Mouse (Mus musculus) stomach, embryonic 14.5 days (tissue): ENCODE measurements at regions not wholly inside any gene's neighbourhood (a gene's known extent, or its start where the extent isn't known, plus 50 kb on each side); places are given as distances from the start of the nearest gene placed in this dataset.

Source experiments
- ATAC-seq: fragments of 200-750 bp; cut with Nextera tagmentation; 2 replicates; pipeline ENCODE4 v1.8.0; 2017; ENCODE audit warnings: low read depth, moderate TSS enrichment; ENCODE audit not compliant: insufficient number of reproducible peaks, insufficient read depth, low FRiP score
- H3K27ac ChIP-seq: fragments of 300-500 bp; sonication (generic); 2 replicates; pipeline ENCODE4 v1.5.1; 2014; ENCODE audit warnings: mild to moderate bottlenecking, low read length, moderate library complexity, mixed read lengths
- H3K27me3 ChIP-seq: fragments of 300-500 bp; sonication (generic); 2 replicates; pipeline ENCODE4 v1.6.1; 2014; ENCODE audit warnings: low read length, control low read depth, mixed read lengths; ENCODE audit not compliant: control insufficient read depth, insufficient read depth
- H3K36me3 ChIP-seq: fragments of 300-500 bp; sonication (generic); 2 replicates; pipeline ENCODE4 v1.6.1; 2014; ENCODE audit warnings: mild to moderate bottlenecking, control low read depth, low read length, moderate library complexity, mixed read lengths; ENCODE audit not compliant: control insufficient read depth, insufficient read depth
- H3K4me1 ChIP-seq: fragments of 300-500 bp; sonication (generic); 2 replicates; pipeline ENCODE4 v1.6.1; 2014; ENCODE audit warnings: low read length, control low read depth, mixed read lengths; ENCODE audit not compliant: control insufficient read depth, insufficient read depth
- H3K4me2 ChIP-seq: fragments of 300-500 bp; sonication (generic); replicated peaks from 2 replicates; pipeline ENCODE4 v1.6.1; 2014; ENCODE audit warnings: low read depth, low read length, control low read depth
- H3K4me3 ChIP-seq: fragments of 300-500 bp; sonication (generic); 2 replicates; pipeline ENCODE4 v1.5.1; 2014; ENCODE audit warnings: low read depth, low read length, control low read depth
- H3K9ac ChIP-seq: fragments of 300-500 bp; sonication (generic); replicated peaks from 2 replicates; pipeline ENCODE4 v1.6.1; 2014; ENCODE audit warnings: low read depth, mild to moderate bottlenecking, control low read depth, low read length, moderate library complexity, mixed read lengths
- H3K9me3 ChIP-seq: fragments of 300-500 bp; sonication (generic); 2 replicates; pipeline ENCODE4 v1.6.1; 2016; ENCODE audit warnings: low read depth, low read length, control low read depth; ENCODE audit not compliant: control insufficient read depth
- WGBS: fragments of 180-500 bp; shearing (Covaris S2); extraction: QIAGEN DNeasy Blood & Tissue Kit; methylation state at CpG from one replicate; pipeline ENCODE4 v1.1.7; 2014; 5-methylcytosine and 5-hydroxymethylcytosine counted together

GRCm38 (mm10) chr13:91274131-91274530 lies 50.4 kb upstream of the Atg10 start:
- 83% methylated on average over 1 of the region's 1 CpGs for WGBS
- no peak overlapping the region for H3K27ac ChIP-seq
- H3K9ac ChIP-seq: no peak overlapping the region

GRCm38 (mm10) chr13:91274615-91275014 lies 50.8 kb upstream of the Atg10 start:
- no peak for ATAC-seq
- 65% methylated on average over 6 of the region's 6 CpGs for WGBS
- no peak overlapping the region for H3K9ac ChIP-seq
- H3K27ac ChIP-seq: no peak overlapping the region
- no peaks in the 10 kb centered on the region for H3K9me3 ChIP-seq
- H3K36me3 ChIP-seq: no peaks in the 10 kb centered on the region
- H3K27me3 ChIP-seq: no peaks in the 10 kb centered on the region
- H3K4me1 ChIP-seq: no peaks in the 10 kb centered on the region
- no peak overlapping the region for H3K4me2 ChIP-seq
- no peak overlapping the region for H3K4me3 ChIP-seq

More at GRCm38 (mm10) chr13:91274131-91274530, 50.4 kb upstream of the Atg10 start:
- no peaks in the 10 kb centered on the region for H3K4me1 ChIP-seq
- H3K4me3 ChIP-seq: no peak overlapping the region
- H3K4me2 ChIP-seq: no peak overlapping the region
- no peaks in the 10 kb centered on the region for H3K27me3 ChIP-seq
- ATAC-seq: no peak
- no peaks in the 10 kb centered on the region for H3K9me3 ChIP-seq
- no peaks in the 10 kb centered on the region for H3K36me3 ChIP-seq

- no peak overlapping the region for H3K9ac ChIP-seq
- H3K9me3 ChIP-seq: no peaks in the 10 kb centered on the region
- no peaks in the 10 kb centered on the region for H3K4me1 ChIP-seq
- H3K27me3 ChIP-seq: no peaks in the 10 kb centered on the region
- no peak overlapping the region for H3K27ac ChIP-seq
- 80% methylated on average over 3 of the region's 3 CpGs for WGBS
- ATAC-seq: no peak
- H3K4me2 ChIP-seq: no peak overlapping the region
- no peaks in the 10 kb centered on the region for H3K36me3 ChIP-seq
- no peak overlapping the region for H3K4me3 ChIP-seq
These were observed 55.7 kb upstream of the Atg10 start for GRCm38 (mm10) chr13:91279487-91279886.

GRCm38 (mm10) chr13:91295552-91296170 lies 71.9 kb upstream of the Atg10 start:
- H3K27ac ChIP-seq: no peak overlapping the region
- no peak overlapping the region for H3K4me3 ChIP-seq
- WGBS: 76% methylated on average over 7 of the region's 7 CpGs
- no peaks in the 10 kb centered on the region for H3K9me3 ChIP-seq
- no peak overlapping the region for H3K4me2 ChIP-seq
- no peaks in the 10 kb centered on the region for H3K27me3 ChIP-seq
- H3K4me1 ChIP-seq: no peaks in the 10 kb centered on the region
- H3K9ac ChIP-seq: no peak overlapping the region
- no peaks in the 10 kb centered on the region for H3K36me3 ChIP-seq
- no peak for ATAC-seq

- no peaks in the 10 kb centered on the region for H3K36me3 ChIP-seq
- no peak overlapping the region for H3K4me3 ChIP-seq
- H3K9ac ChIP-seq: no peak overlapping the region
- H3K27ac ChIP-seq: no peak overlapping the region
- no peaks in the 10 kb centered on the region for H3K9me3 ChIP-seq
- 80% methylated on average over 5 of the region's 5 CpGs for WGBS
- H3K4me2 ChIP-seq: no peak overlapping the region
- no peak for ATAC-seq
- H3K4me1 ChIP-seq: no peaks in the 10 kb centered on the region
- H3K27me3 ChIP-seq: no peaks in the 10 kb centered on the region
These were observed 72.9 kb upstream of the Atg10 start for GRCm38 (mm10) chr13:91296521-91297160.

- H3K4me3 ChIP-seq: no peak overlapping the region
- no peak for ATAC-seq
- no peaks in the 10 kb centered on the region for H3K9me3 ChIP-seq
- no peak overlapping the region for H3K9ac ChIP-seq
- H3K4me1 ChIP-seq: no peaks in the 10 kb centered on the region
- no peaks in the 10 kb centered on the region for H3K27me3 ChIP-seq
- WGBS: 73% methylated on average over 1 of the region's 1 CpGs
- H3K4me2 ChIP-seq: no peak overlapping the region
- H3K36me3 ChIP-seq: no peaks in the 10 kb centered on the region
- no peak overlapping the region for H3K27ac ChIP-seq
These were observed 78.1 kb upstream of the Atg10 start for GRCm38 (mm10) chr13:91301849-91302248.

- no peak overlapping the region for H3K9ac ChIP-seq
- no peaks in the 10 kb centered on the region for H3K4me1 ChIP-seq
- no peak overlapping the region for H3K4me3 ChIP-seq
- no peak overlapping the region for H3K4me2 ChIP-seq
- WGBS: 64% methylated on average over 6 of the region's 6 CpGs
- ATAC-seq: no peak
- no peaks in the 10 kb centered on the region for H3K27me3 ChIP-seq
- H3K27ac ChIP-seq: no peak overlapping the region
- no peaks in the 10 kb centered on the region for H3K36me3 ChIP-seq
- no peaks in the 10 kb centered on the region for H3K9me3 ChIP-seq
These were observed 82.1 kb upstream of the Atg10 start for GRCm38 (mm10) chr13:91305697-91306405.

GRCm38 (mm10) chr13:91306545-91306944 lies 82.8 kb upstream of the Atg10 start:
- no peaks in the 10 kb centered on the region for H3K9me3 ChIP-seq
- no peaks in the 10 kb centered on the region for H3K36me3 ChIP-seq
- H3K27me3 ChIP-seq: no peaks in the 10 kb centered on the region
- WGBS: 82% methylated on average over 4 of the region's 4 CpGs
- no peak overlapping the region for H3K4me2 ChIP-seq
- no peaks in the 10 kb centered on the region for H3K4me1 ChIP-seq
- no peak overlapping the region for H3K9ac ChIP-seq
- H3K4me3 ChIP-seq: no peak overlapping the region
- no peak overlapping the region for H3K27ac ChIP-seq
- no peak for ATAC-seq
